Mouse (Mus musculus) C2C12 (cell line): ENCODE data around the gene Aurkb.

Experiments used
- CEBPB ChIP-seq: IDR thresholded peaks from one replicate; pipeline ENCODE4 v1.6.1; 2011; ENCODE audit warnings: low read depth, mild to moderate bottlenecking, control low read depth, moderate library complexity
- CTCF ChIP-seq: IDR thresholded peaks from one replicate; pipeline ENCODE4 v1.5.1; 2011; ENCODE audit not compliant: control insufficient read depth, insufficient read depth, insufficient read length
- FOSL1 ChIP-seq: IDR thresholded peaks from one replicate; pipeline ENCODE4 v1.8.0; 2011; ENCODE audit warnings: mild to moderate bottlenecking, low read length; ENCODE audit not compliant: poor library complexity, insufficient read depth, severe bottlenecking
- MAX ChIP-seq: IDR thresholded peaks from one replicate; pipeline ENCODE4 v1.6.1; 2011; ENCODE audit warnings: mild to moderate bottlenecking, control low read depth
- MYOD1 ChIP-seq: IDR thresholded peaks from one replicate; pipeline ENCODE4 v1.6.1; 2011; ENCODE audit warnings: low read depth; ENCODE audit not compliant: control insufficient read depth, insufficient read length
- MYOG ChIP-seq: IDR thresholded peaks from one replicate; pipeline ENCODE4 v1.6.1; 2011; ENCODE audit not compliant: control insufficient read depth, insufficient read length; ENCODE audit errors: extremely low read depth
- USF1 ChIP-seq: IDR thresholded peaks from one replicate; pipeline ENCODE4 v1.6.1; 2011; ENCODE audit warnings: low read depth, mild to moderate bottlenecking, control low read depth, moderate library complexity

DNA sequence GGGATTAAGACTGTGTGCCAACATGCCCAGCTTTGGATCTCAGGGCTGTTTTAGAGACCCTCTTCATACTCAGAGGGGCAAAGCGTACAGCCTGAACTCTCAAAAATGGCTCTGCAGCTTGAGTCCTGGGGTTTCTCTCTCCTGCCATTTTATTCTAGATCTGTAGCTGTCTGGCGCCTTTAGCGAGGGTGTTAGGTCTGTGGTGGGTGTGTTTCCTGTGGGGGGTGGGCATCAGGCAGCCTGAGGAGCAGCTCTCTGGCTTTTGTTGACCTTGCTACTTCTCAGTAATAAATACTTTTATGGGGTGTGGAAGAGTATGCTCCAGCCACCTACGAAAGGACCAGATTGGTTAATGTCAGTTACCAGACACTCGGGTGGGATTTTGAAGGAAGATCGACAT is 32.6 kb downstream of the Aurkb start:
- no peak for TF ChIP-seq USF1
- TF ChIP-seq CTCF, result no peak
- no peak for TF ChIP-seq CEBPB
- TF ChIP-seq FOSL1, result no peak
- TF ChIP-seq MAX, result no peak
- no peak for TF ChIP-seq MYOG
- TF ChIP-seq MYOD1, result no peak
